Mouse (Mus musculus) MEL (cell line): ENCODE results near the gene Tmbim4. TPM values are rescaled to one million over a fixed set of nuclear protein-coding genes. Genes with fewer than 3 reads are reported as not detected.

Source experiments
- DNase-seq: peaks from one replicate; pipeline ENCODE4 v3.0.0; 2011; ENCODE audit warnings: low read depth, low spot score
- H3K27ac ChIP-seq: 2 replicates; pipeline ENCODE4 v1.5.1; 2012; ENCODE audit warnings: low read depth, mild to moderate bottlenecking, control low read depth, low read length, moderate library complexity; ENCODE audit not compliant: control insufficient read depth
- H3K27me3 ChIP-seq, 2 experiments: fragments of 150-350 bp in 1 of 2; sonication (generic) in 1 of 2; 2 replicates each; pipeline ENCODE4 v1.6.1; 2012; ENCODE audit warnings: low read length in 2 of 2, mild to moderate bottlenecking in 2 of 2, improper control_type of control experiment in 1 of 2, moderate library complexity in 1 of 2; ENCODE audit not compliant: insufficient read depth in 2 of 2, control insufficient read depth in 1 of 2
- H3K36me3 ChIP-seq, 2 experiments: 2 replicates each; pipeline ENCODE4 v1.6.1; 2012 to 2014; ENCODE audit warnings: low read length in 2 of 2, improper control_type of control experiment in 1 of 2, inconsistent platforms in 1 of 2, mild to moderate bottlenecking in 1 of 2; ENCODE audit not compliant: insufficient read depth in 2 of 2, control insufficient read depth in 1 of 2
- H3K4me1 ChIP-seq, 2 experiments: fragments of 150-350 bp in 1 of 2; sonication (generic) in 1 of 2; 2 replicates each; pipeline ENCODE4 v1.6.1; 2012; ENCODE audit warnings: low read length in 2 of 2, improper control_type of control experiment in 1 of 2, mild to moderate bottlenecking in 1 of 2; ENCODE audit not compliant: insufficient read depth in 2 of 2, control insufficient read depth in 1 of 2
- H3K4me3 ChIP-seq, 2 experiments: fragments of 150-350 bp in 1 of 2; sonication (generic) in 1 of 2; 2 replicates each; pipeline ENCODE4 v1.5.1; 2012; ENCODE audit warnings: low read depth in 2 of 2, low read length in 2 of 2, mild to moderate bottlenecking in 2 of 2, moderate library complexity in 2 of 2, control low read depth in 1 of 2, improper control_type of control experiment in 1 of 2; ENCODE audit not compliant: control insufficient read depth in 1 of 2, insufficient read depth in 1 of 2
- H3K79me2 ChIP-seq: 2 replicates; pipeline ENCODE4 v1.6.1; 2012; ENCODE audit warnings: mild to moderate bottlenecking, low read length, moderate library complexity; ENCODE audit not compliant: control insufficient read depth, poor library complexity, insufficient read depth
- H3K9ac ChIP-seq: 2 replicates; pipeline ENCODE4 v1.6.1; 2012; ENCODE audit warnings: low read depth, mild to moderate bottlenecking, control low read depth, low read length, moderate library complexity; ENCODE audit not compliant: control insufficient read depth, poor library complexity, severe bottlenecking
- H3K9me3 ChIP-seq: fragments of 150-350 bp; sonication (generic); replicated peaks from 2 replicates; pipeline ENCODE4 v1.6.1; 2012; ENCODE audit warnings: mild to moderate bottlenecking, low read length, improper control_type of control experiment, moderate library complexity; ENCODE audit not compliant: insufficient read depth
- CHD1 ChIP-seq: IDR thresholded peaks from 2 replicates; pipeline ENCODE4 v1.6.1; 2012; ENCODE audit warnings: low read depth, mild to moderate bottlenecking, inconsistent platforms, low read length, improper control_type of control experiment
- CHD2 ChIP-seq: IDR thresholded peaks from 2 replicates; pipeline ENCODE4 v1.6.1; 2011; ENCODE audit warnings: low read length, improper control_type of control experiment
- CTCF ChIP-seq, 3 experiments: IDR thresholded peaks in 2 of 3; conservative IDR thresholded peaks in 1 of 3; 2 replicates each; pipeline ENCODE4 v1.5.1; 2011 to 2012; ENCODE audit warnings: low read length in 3 of 3, low read depth in 2 of 3, mild to moderate bottlenecking in 2 of 3, improper control_type of control experiment in 1 of 3, inconsistent platforms in 1 of 3, mixed read lengths in 1 of 3, moderate library complexity in 1 of 3; ENCODE audit not compliant: control insufficient read depth in 1 of 3, insufficient read depth in 1 of 3, poor library complexity in 1 of 3, severe bottlenecking in 1 of 3
- ELF1 ChIP-seq: IDR thresholded peaks from 2 replicates; pipeline ENCODE4 v1.6.1; 2014; ENCODE audit warnings: low read depth, mild to moderate bottlenecking, inconsistent platforms, low read length, improper control_type of control experiment, moderate library complexity
- EP300 ChIP-seq, 2 experiments: IDR thresholded peaks; 2 replicates each; pipeline ENCODE4 v1.6.1; 2011; ENCODE audit warnings: improper control_type of control experiment in 2 of 2, low read length in 2 of 2, low read depth in 1 of 2, mild to moderate bottlenecking in 1 of 2
- ETS1 ChIP-seq: IDR thresholded peaks from 2 replicates; pipeline ENCODE4 v1.6.1; 2012; ENCODE audit warnings: low read depth, mild to moderate bottlenecking, inconsistent platforms, low read length, improper control_type of control experiment, moderate library complexity
- GABPA ChIP-seq: IDR thresholded peaks from 2 replicates; pipeline ENCODE4 v1.6.1; 2012; ENCODE audit warnings: low read depth, mild to moderate bottlenecking, inconsistent platforms, low read length, improper control_type of control experiment, moderate library complexity
- GATA1 ChIP-seq: IDR thresholded peaks from 2 replicates; pipeline ENCODE4 v1.6.1; 2011; ENCODE audit warnings: low read depth, low read length, improper control_type of control experiment
- JUND ChIP-seq: IDR thresholded peaks from 2 replicates; pipeline ENCODE4 v1.6.1; 2011; ENCODE audit warnings: low read depth, mild to moderate bottlenecking, improper control_type of control experiment, low read length
- KAT2A ChIP-seq: conservative IDR thresholded peaks from 2 replicates; pipeline ENCODE4 v1.6.1; 2012; ENCODE audit warnings: low read depth, low read length, improper control_type of control experiment, inconsistent platforms
- MAX ChIP-seq: IDR thresholded peaks from 2 replicates; pipeline ENCODE4 v1.6.1; 2011; ENCODE audit warnings: low read length, improper control_type of control experiment
- MYB ChIP-seq: IDR thresholded peaks from 2 replicates; pipeline ENCODE4 v1.6.1; 2011; ENCODE audit warnings: mild to moderate bottlenecking, low read depth, low read length, improper control_type of control experiment
- MYC ChIP-seq: IDR thresholded peaks from 2 replicates; pipeline ENCODE4 v1.6.1; 2011; ENCODE audit warnings: low read depth, mild to moderate bottlenecking, low read length, improper control_type of control experiment, moderate library complexity
- POLR2A ChIP-seq, 2 experiments: IDR thresholded peaks; 2 replicates each; pipeline ENCODE4 v1.6.1; 2011 to 2012; ENCODE audit warnings: low read length in 2 of 2, mild to moderate bottlenecking in 2 of 2, control low read depth in 1 of 2, improper control_type of control experiment in 1 of 2, low read depth in 1 of 2, moderate library complexity in 1 of 2; ENCODE audit not compliant: control insufficient read depth in 1 of 2, insufficient read depth in 1 of 2, poor library complexity in 1 of 2
- POLR2AphosphoS5 ChIP-seq: IDR thresholded peaks from 2 replicates; pipeline ENCODE4 v1.6.1; 2012; ENCODE audit warnings: low read depth, borderline replicate concordance, mild to moderate bottlenecking, inconsistent platforms, low read length, moderate library complexity, mixed read lengths
- RAD21 ChIP-seq: IDR thresholded peaks from 2 replicates; pipeline ENCODE4 v1.6.1; 2011; ENCODE audit warnings: mild to moderate bottlenecking, low read depth, low read length, improper control_type of control experiment
- SMC3 ChIP-seq: IDR thresholded peaks from 2 replicates; pipeline ENCODE4 v1.6.1; 2011; ENCODE audit warnings: low read depth, low read length, improper control_type of control experiment
- USF1 ChIP-seq: IDR thresholded peaks from 2 replicates; pipeline ENCODE4 v1.6.1; 2014; ENCODE audit warnings: low read depth, mild to moderate bottlenecking, inconsistent platforms, low read length, improper control_type of control experiment, moderate library complexity
- ZC3H11A ChIP-seq: IDR thresholded peaks from 2 replicates; pipeline ENCODE4 v1.6.1; 2012; ENCODE audit warnings: low read depth, mild to moderate bottlenecking, inconsistent platforms, low read length, improper control_type of control experiment
- ZMIZ1 ChIP-seq: IDR thresholded peaks from 2 replicates; pipeline ENCODE4 v1.6.1; 2012; ENCODE audit warnings: low read depth, mild to moderate bottlenecking, inconsistent platforms, low read length, improper control_type of control experiment, moderate library complexity
- ZNF384 ChIP-seq: IDR thresholded peaks from 2 replicates; pipeline ENCODE4 v1.6.1; 2012; ENCODE audit warnings: low read depth, mild to moderate bottlenecking, inconsistent platforms, low read length, improper control_type of control experiment
- polyA plus RNA-seq, 2 experiments: library from polyadenylated mRNA; stranded (reverse) in 1 of 2; unstranded in 1 of 2; fragments of >175 nt in 1 of 2; fragments of >200 nt in 1 of 2; gene quantifications; 2 replicates each; pipeline versions ENCODE4 v1.2.1 to v1.2.4; 2012; ENCODE audit warnings: low replicate concordance in 2 of 2, low read depth in 1 of 2; ENCODE audit not compliant: insufficient read length in 2 of 2, insufficient read depth in 1 of 2, missing spikeins in 1 of 2
- total RNA-seq: library from RNA; depleted of rRNA; stranded (reverse); fragments of 300-350 nt; gene quantifications from 2 replicates; pipeline ENCODE4 v1.2.3, GENCODE M21; 2012

Tmbim4 gene
- total and polyA plus RNA-seq, 3 experiments: 52.5 to 80.3 TPM; not detected in 1

GRCm38 (mm10) chr10:120270777-120271176 lies 69.4 kb downstream of the Tmbim4 start:
- H3K79me2 ChIP-seq: no peaks in the 10 kb centered on the region
- DNase-seq: peak; percentile 84
- H3K4me3 ChIP-seq: peak overlapping the region in 1 of 2 experiments; percentile 17; a peak in 2 of 4 replicates
- no peak overlapping the region for H3K27ac ChIP-seq
- H3K36me3 ChIP-seq: peaks cover 0 to 7% of the 10 kb centered on the region in 2 experiments; a peak in 2 of 4 replicates
- peaks cover 0 to 5% of the 10 kb centered on the region in 2 experiments; a peak in 2 of 4 replicates for H3K4me1 ChIP-seq
- H3K9ac ChIP-seq: peak overlapping the region; percentile 64
- TF ChIP-seq POLR2A (IDR thresholded peaks at IDR 0.05; ENCODE audit: control insufficient read depth in 1 of 2, insufficient read depth in 1 of 2, low read depth in 1 of 2, low read length in 2 of 2, poor library complexity in 1 of 2) (no peak), GATA1 (0 out of 2 replicates have a peak, but pooled peaks have one; percentile 44), USF1 (peak; percentile 70), MYC (peak; percentile 80; the same call in 1 of the 2 replicates), EP300 (IDR thresholded peaks at IDR 0.05; ENCODE audit: low read depth in 1 of 2, low read length in 2 of 2) (no peak), MAX (peak; percentile 52; the same call in 1 of the 2 replicates), RAD21 (peak; percentile 66), ZC3H11A (peak; percentile 55), SMC3 (peak; percentile 59), POLR2AphosphoS5 (no peak), ZNF384 (peak; percentile 50; the same call in 1 of the 2 replicates), ZMIZ1 (no peak), CTCF (IDR thresholded peaks at IDR 0.05 in 2 of 3, conservative IDR thresholded peaks at IDR 0.05 in 1 of 3; ENCODE audit: control insufficient read depth in 1 of 3, insufficient read depth in 1 of 3, low read depth in 2 of 3, low read length in 3 of 3, poor library complexity in 1 of 3, severe bottlenecking in 1 of 3) (peak; percentile 28 to 88 (median 73); a peak in 4 of 6 replicates)
- H3K9me3 ChIP-seq: no peaks in the 10 kb centered on the region
- H3K27me3 ChIP-seq: peaks cover 0 to 3% of the 10 kb centered on the region in 2 experiments; a peak in 3 of 4 replicates

DNA sequence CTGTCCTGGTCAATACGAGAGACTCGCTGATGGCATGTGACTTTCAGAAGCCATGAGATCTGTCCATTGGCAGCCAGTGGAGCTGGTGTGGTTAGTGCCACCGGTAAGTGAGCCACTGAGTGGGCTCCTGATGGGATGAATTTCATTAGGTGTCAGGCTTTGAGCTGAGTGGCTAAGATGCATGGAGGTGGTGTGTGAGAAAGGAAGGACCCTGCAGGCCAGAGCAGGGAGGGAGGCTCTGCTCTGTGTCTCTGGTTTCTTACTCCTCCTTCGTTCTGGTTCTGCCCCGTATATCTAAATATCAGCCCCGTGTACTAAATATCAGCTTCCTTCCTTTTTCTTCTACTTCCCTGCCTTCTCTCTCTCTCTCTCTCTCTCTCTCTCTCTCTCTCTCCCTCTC lies 69.9 kb downstream of the Tmbim4 start:
- no peak overlapping the region for H3K27ac ChIP-seq

GRCm38 (mm10) chr10:120271879-120272269 lies 70.5 kb downstream of the Tmbim4 start:
- Histone ChIP-seq H3K27ac (no peak overlapping the region), H3K79me2 (no peaks in the 10 kb centered on the region), H3K4me1 (peaks cover 0 to 5% of the 10 kb centered on the region in 2 experiments; a peak in 2 of 4 replicates), H3K9me3 (no peaks in the 10 kb centered on the region), H3K27me3 (peaks cover 0 to 5% of the 10 kb centered on the region in 2 experiments; a peak in 3 of 4 replicates), H3K4me3 (no peak overlapping the region), H3K9ac (no peak overlapping the region), H3K36me3 (peaks cover 0 to 7% of the 10 kb centered on the region in 2 experiments; a peak in 2 of 4 replicates)
- TF ChIP-seq CHD2 (no peak), RAD21 (no peak), GABPA (no peak), POLR2A (IDR thresholded peaks at IDR 0.05; ENCODE audit: control insufficient read depth in 1 of 2, insufficient read depth in 1 of 2, low read depth in 1 of 2, low read length in 2 of 2, poor library complexity in 1 of 2) (no peak), MAX (no peak), ELF1 (no peak), CHD1 (no peak), MYB (no peak), SMC3 (no peak), ETS1 (no peak), KAT2A (no peak)
- DNase-seq: no peak

More for the DNA sequence above, 69.9 kb downstream of the Tmbim4 start:
- DNase-seq: peak; percentile 44
- peak overlapping the region; percentile 17 to 60 for H3K4me3 ChIP-seq
- H3K4me1 ChIP-seq: peaks cover 0 to 5% of the 10 kb centered on the region in 2 experiments; a peak in 2 of 4 replicates
- no peak for TF ChIP-seq POLR2AphosphoS5
- peak; percentile 84 for TF ChIP-seq JUND
- peak overlapping the region; percentile 64 for H3K9ac ChIP-seq
- H3K27me3 ChIP-seq: peaks cover 0 to 5% of the 10 kb centered on the region in 2 experiments; a peak in 3 of 4 replicates
- no peaks in the 10 kb centered on the region for H3K79me2 ChIP-seq
- H3K36me3 ChIP-seq: peaks cover 0 to 7% of the 10 kb centered on the region in 2 experiments; a peak in 2 of 4 replicates
- no peaks in the 10 kb centered on the region for H3K9me3 ChIP-seq
